Mouse (Mus musculus) MEL (cell line): ENCODE measurements around the gene Il17rc. TPM values are rescaled to one million over a fixed set of nuclear protein-coding genes. Genes with fewer than 3 reads are reported as not detected.

Experiments used
- DNase-seq: peaks from one replicate; pipeline ENCODE4 v3.0.0; 2011; ENCODE audit warnings: low read depth, low spot score
- H3K27ac ChIP-seq: 2 replicates; pipeline ENCODE4 v1.5.1; 2012; ENCODE audit warnings: low read depth, mild to moderate bottlenecking, control low read depth, low read length, moderate library complexity; ENCODE audit not compliant: control insufficient read depth
- H3K27me3 ChIP-seq, 2 experiments: fragments of 150-350 bp in 1 of 2; sonication (generic) in 1 of 2; 2 replicates each; pipeline ENCODE4 v1.6.1; 2012; ENCODE audit warnings: low read length in 2 of 2, mild to moderate bottlenecking in 2 of 2, improper control_type of control experiment in 1 of 2, moderate library complexity in 1 of 2; ENCODE audit not compliant: insufficient read depth in 2 of 2, control insufficient read depth in 1 of 2
- H3K36me3 ChIP-seq, 2 experiments: 2 replicates each; pipeline ENCODE4 v1.6.1; 2012 to 2014; ENCODE audit warnings: low read length in 2 of 2, improper control_type of control experiment in 1 of 2, inconsistent platforms in 1 of 2, mild to moderate bottlenecking in 1 of 2; ENCODE audit not compliant: insufficient read depth in 2 of 2, control insufficient read depth in 1 of 2
- H3K4me1 ChIP-seq, 2 experiments: fragments of 150-350 bp in 1 of 2; sonication (generic) in 1 of 2; 2 replicates each; pipeline ENCODE4 v1.6.1; 2012; ENCODE audit warnings: low read length in 2 of 2, improper control_type of control experiment in 1 of 2, mild to moderate bottlenecking in 1 of 2; ENCODE audit not compliant: insufficient read depth in 2 of 2, control insufficient read depth in 1 of 2
- H3K4me3 ChIP-seq, 2 experiments: fragments of 150-350 bp in 1 of 2; sonication (generic) in 1 of 2; 2 replicates each; pipeline ENCODE4 v1.5.1; 2012; ENCODE audit warnings: low read depth in 2 of 2, low read length in 2 of 2, mild to moderate bottlenecking in 2 of 2, moderate library complexity in 2 of 2, control low read depth in 1 of 2, improper control_type of control experiment in 1 of 2; ENCODE audit not compliant: control insufficient read depth in 1 of 2, insufficient read depth in 1 of 2
- H3K79me2 ChIP-seq: 2 replicates; pipeline ENCODE4 v1.6.1; 2012; ENCODE audit warnings: mild to moderate bottlenecking, low read length, moderate library complexity; ENCODE audit not compliant: control insufficient read depth, poor library complexity, insufficient read depth
- H3K9ac ChIP-seq: 2 replicates; pipeline ENCODE4 v1.6.1; 2012; ENCODE audit warnings: low read depth, mild to moderate bottlenecking, control low read depth, low read length, moderate library complexity; ENCODE audit not compliant: control insufficient read depth, poor library complexity, severe bottlenecking
- H3K9me3 ChIP-seq: fragments of 150-350 bp; sonication (generic); replicated peaks from 2 replicates; pipeline ENCODE4 v1.6.1; 2012; ENCODE audit warnings: mild to moderate bottlenecking, low read length, improper control_type of control experiment, moderate library complexity; ENCODE audit not compliant: insufficient read depth
- BHLHE40 ChIP-seq: IDR thresholded peaks from 2 replicates; pipeline ENCODE4 v1.6.1; 2012; ENCODE audit warnings: low read depth, mild to moderate bottlenecking, inconsistent platforms, low read length, improper control_type of control experiment, borderline replicate concordance
- CHD1 ChIP-seq: IDR thresholded peaks from 2 replicates; pipeline ENCODE4 v1.6.1; 2012; ENCODE audit warnings: low read depth, mild to moderate bottlenecking, inconsistent platforms, low read length, improper control_type of control experiment
- CHD2 ChIP-seq: IDR thresholded peaks from 2 replicates; pipeline ENCODE4 v1.6.1; 2011; ENCODE audit warnings: low read length, improper control_type of control experiment
- E2F4 ChIP-seq: IDR thresholded peaks from 2 replicates; pipeline ENCODE4 v1.6.1; 2011; ENCODE audit warnings: low read depth, low read length, improper control_type of control experiment, borderline replicate concordance
- ELF1 ChIP-seq: IDR thresholded peaks from 2 replicates; pipeline ENCODE4 v1.6.1; 2014; ENCODE audit warnings: low read depth, mild to moderate bottlenecking, inconsistent platforms, low read length, improper control_type of control experiment, moderate library complexity
- ETS1 ChIP-seq: IDR thresholded peaks from 2 replicates; pipeline ENCODE4 v1.6.1; 2012; ENCODE audit warnings: low read depth, mild to moderate bottlenecking, inconsistent platforms, low read length, improper control_type of control experiment, moderate library complexity
- HCFC1 ChIP-seq: IDR thresholded peaks from 2 replicates; pipeline ENCODE4 v1.6.1; 2012; ENCODE audit warnings: low read depth, mild to moderate bottlenecking, inconsistent platforms, low read length, improper control_type of control experiment, moderate library complexity
- JUND ChIP-seq: IDR thresholded peaks from 2 replicates; pipeline ENCODE4 v1.6.1; 2011; ENCODE audit warnings: low read depth, mild to moderate bottlenecking, improper control_type of control experiment, low read length
- KAT2A ChIP-seq: conservative IDR thresholded peaks from 2 replicates; pipeline ENCODE4 v1.6.1; 2012; ENCODE audit warnings: low read depth, low read length, improper control_type of control experiment, inconsistent platforms
- MAFK ChIP-seq: IDR thresholded peaks from 2 replicates; pipeline ENCODE4 v1.6.1; 2011; ENCODE audit warnings: low read depth, mild to moderate bottlenecking, low read length, improper control_type of control experiment, borderline replicate concordance
- MAX ChIP-seq: IDR thresholded peaks from 2 replicates; pipeline ENCODE4 v1.6.1; 2011; ENCODE audit warnings: low read length, improper control_type of control experiment
- MAZ ChIP-seq: IDR thresholded peaks from 2 replicates; pipeline ENCODE4 v1.6.1; 2012; ENCODE audit warnings: low read depth, mild to moderate bottlenecking, inconsistent platforms, low read length, improper control_type of control experiment
- MYB ChIP-seq: IDR thresholded peaks from 2 replicates; pipeline ENCODE4 v1.6.1; 2011; ENCODE audit warnings: mild to moderate bottlenecking, low read depth, low read length, improper control_type of control experiment
- NRF1 ChIP-seq: IDR thresholded peaks from 2 replicates; pipeline ENCODE4 v1.6.1; 2014; ENCODE audit warnings: low read depth, mild to moderate bottlenecking, inconsistent platforms, low read length, improper control_type of control experiment, moderate library complexity; ENCODE audit not compliant: poor library complexity, insufficient read depth, severe bottlenecking
- POLR2AphosphoS5 ChIP-seq: IDR thresholded peaks from 2 replicates; pipeline ENCODE4 v1.6.1; 2012; ENCODE audit warnings: low read depth, borderline replicate concordance, mild to moderate bottlenecking, inconsistent platforms, low read length, moderate library complexity, mixed read lengths
- RCOR1 ChIP-seq: IDR thresholded peaks from 2 replicates; pipeline ENCODE4 v1.6.1; 2012; ENCODE audit warnings: low read depth, mild to moderate bottlenecking, inconsistent platforms, low read length, improper control_type of control experiment
- SIN3A ChIP-seq: IDR thresholded peaks from 2 replicates; pipeline ENCODE4 v1.6.1; 2012; ENCODE audit warnings: low read length, improper control_type of control experiment, inconsistent platforms
- TAL1 ChIP-seq: IDR thresholded peaks from 2 replicates; pipeline ENCODE4 v1.6.1; 2012; ENCODE audit warnings: mild to moderate bottlenecking, inconsistent platforms, low read length, moderate library complexity, mixed read lengths
- TCF12 ChIP-seq: IDR thresholded peaks from 2 replicates; pipeline ENCODE4 v1.6.1; 2014; ENCODE audit warnings: low read depth, mild to moderate bottlenecking, inconsistent platforms, low read length, improper control_type of control experiment, moderate library complexity
- USF1 ChIP-seq: IDR thresholded peaks from 2 replicates; pipeline ENCODE4 v1.6.1; 2014; ENCODE audit warnings: low read depth, mild to moderate bottlenecking, inconsistent platforms, low read length, improper control_type of control experiment, moderate library complexity
- USF2 ChIP-seq, 2 experiments: IDR thresholded peaks; 2 replicates each; pipeline ENCODE4 v1.6.1; 2011 to 2012; ENCODE audit warnings: improper control_type of control experiment in 2 of 2, low read length in 2 of 2, borderline replicate concordance in 1 of 2, inconsistent platforms in 1 of 2, low read depth in 1 of 2, mild to moderate bottlenecking in 1 of 2; ENCODE audit not compliant: insufficient read depth in 1 of 2
- ZC3H11A ChIP-seq: IDR thresholded peaks from 2 replicates; pipeline ENCODE4 v1.6.1; 2012; ENCODE audit warnings: low read depth, mild to moderate bottlenecking, inconsistent platforms, low read length, improper control_type of control experiment
- ZNF384 ChIP-seq: IDR thresholded peaks from 2 replicates; pipeline ENCODE4 v1.6.1; 2012; ENCODE audit warnings: low read depth, mild to moderate bottlenecking, inconsistent platforms, low read length, improper control_type of control experiment
- polyA plus RNA-seq, 2 experiments: library from polyadenylated mRNA; stranded (reverse) in 1 of 2; unstranded in 1 of 2; fragments of >175 nt in 1 of 2; fragments of >200 nt in 1 of 2; gene quantifications; 2 replicates each; pipeline versions ENCODE4 v1.2.1 to v1.2.4; 2012; ENCODE audit warnings: low replicate concordance in 2 of 2, low read depth in 1 of 2; ENCODE audit not compliant: insufficient read length in 2 of 2, insufficient read depth in 1 of 2, missing spikeins in 1 of 2
- total RNA-seq: library from RNA; depleted of rRNA; stranded (reverse); fragments of 300-350 nt; gene quantifications from 2 replicates; pipeline ENCODE4 v1.2.3, GENCODE M21; 2012

Gene Il17rc
- total and polyA plus RNA-seq, 3 experiments, result 1.2 to 1.8 TPM; not detected in 1

DNA sequence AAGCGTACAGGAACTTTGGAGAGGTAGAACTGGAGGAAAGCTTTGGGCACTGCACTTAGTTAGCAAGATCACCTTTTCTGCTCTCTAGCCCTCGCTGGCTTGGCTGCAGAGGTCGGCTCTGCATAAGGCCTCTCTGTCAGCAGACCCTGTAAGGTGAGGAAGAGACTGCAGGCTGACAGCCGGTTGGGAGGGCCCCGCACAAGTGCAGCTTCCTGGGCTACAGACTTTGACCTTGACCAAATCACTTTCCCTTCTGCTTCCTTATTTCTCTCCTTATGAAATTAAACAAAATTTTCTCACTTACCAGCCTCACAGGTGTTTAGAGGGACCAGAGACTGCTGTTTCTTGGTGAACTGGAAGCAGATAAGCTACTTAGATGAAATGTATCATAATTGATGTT lies 16.2 kb upstream of the Il17rc start:
- no peak for DNase-seq
- H3K27ac ChIP-seq, result no peak overlapping the region
- H3K36me3 ChIP-seq, result no peaks in the 10 kb centered on the region
- no peaks in the 10 kb centered on the region for H3K9me3 ChIP-seq
- peaks cover 0 to 2% of the 10 kb centered on the region in 2 experiments; a peak in 3 of 4 replicates for H3K27me3 ChIP-seq
- H3K4me3 ChIP-seq, result no peak overlapping the region
- H3K4me1 ChIP-seq, result no peaks in the 10 kb centered on the region
- no peak for TF ChIP-seq BHLHE40
- no peak for TF ChIP-seq ZNF384
- TF ChIP-seq E2F4, result no peak
- no peak for TF ChIP-seq KAT2A
- no peak for TF ChIP-seq NRF1
- no peaks in the 10 kb centered on the region for H3K79me2 ChIP-seq
- H3K9ac ChIP-seq, result no peak overlapping the region

DNA sequence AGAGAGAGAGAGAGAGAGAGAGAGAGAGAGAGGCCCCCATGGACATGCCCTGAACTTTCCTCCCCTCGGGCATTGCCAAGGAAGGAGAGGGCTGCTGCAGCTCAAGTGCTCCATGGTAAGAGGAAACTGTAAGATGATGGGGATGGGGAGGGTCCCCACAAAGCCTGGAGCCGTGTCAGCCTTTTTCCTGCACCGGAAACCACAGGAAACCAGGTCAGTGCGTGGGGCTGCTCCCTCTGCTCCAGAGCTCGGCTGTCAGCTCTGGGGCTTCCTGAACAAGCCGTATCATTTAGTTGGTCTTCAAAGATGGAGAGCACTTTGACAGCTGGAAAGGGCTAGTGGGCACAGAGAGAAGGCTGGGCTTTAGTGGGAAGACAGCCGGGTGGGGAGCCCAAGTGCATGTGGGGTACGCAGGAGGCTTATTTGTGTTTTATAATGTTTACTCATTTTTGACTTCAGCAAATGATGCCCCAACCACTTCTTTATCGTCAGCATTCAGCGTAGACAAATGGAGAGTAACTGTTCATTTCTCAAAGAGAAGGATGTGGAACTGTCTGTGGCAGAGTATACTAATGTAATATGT lies 13.2 kb upstream of the Il17rc start, which contains the start of gene Il17re:
Gene Il17re, plus strand, starts transcription at position 533 of the 583 bp plus-strand sequence.
- H3K4me3 ChIP-seq, result no peak within 1 kb of the TSS
- no peak for TF ChIP-seq E2F4
- no peak for TF ChIP-seq MYB
- TF ChIP-seq MAZ, result no peak
- TF ChIP-seq USF2 (IDR thresholded peaks at IDR 0.05; ENCODE audit: borderline replicate concordance in 1 of 2, insufficient read depth in 1 of 2, low read depth in 1 of 2, low read length in 2 of 2), result no peak
- TF ChIP-seq POLR2AphosphoS5, result no peak
- no peak for TF ChIP-seq KAT2A
- no peak for TF ChIP-seq MAFK
- no peak for TF ChIP-seq TCF12
- TF ChIP-seq, all 39 proteins: peak for 0
- no peak for DNase-seq
- no peak within 1 kb of the TSS for H3K9ac ChIP-seq
- H3K79me2 ChIP-seq, result no peaks in the 10 kb centered on the region
- H3K27ac ChIP-seq, result no peak within 1 kb of the TSS
- H3K27me3 ChIP-seq, result peaks cover 6 to 9% of the 10 kb centered on the region in 2 experiments; a peak in 3 of 4 replicates
- H3K9me3 ChIP-seq, result no peaks in the 10 kb centered on the region
- H3K4me1 ChIP-seq, result no peaks in the 10 kb centered on the region
- no peaks in the 10 kb centered on the region for H3K36me3 ChIP-seq

DNA sequence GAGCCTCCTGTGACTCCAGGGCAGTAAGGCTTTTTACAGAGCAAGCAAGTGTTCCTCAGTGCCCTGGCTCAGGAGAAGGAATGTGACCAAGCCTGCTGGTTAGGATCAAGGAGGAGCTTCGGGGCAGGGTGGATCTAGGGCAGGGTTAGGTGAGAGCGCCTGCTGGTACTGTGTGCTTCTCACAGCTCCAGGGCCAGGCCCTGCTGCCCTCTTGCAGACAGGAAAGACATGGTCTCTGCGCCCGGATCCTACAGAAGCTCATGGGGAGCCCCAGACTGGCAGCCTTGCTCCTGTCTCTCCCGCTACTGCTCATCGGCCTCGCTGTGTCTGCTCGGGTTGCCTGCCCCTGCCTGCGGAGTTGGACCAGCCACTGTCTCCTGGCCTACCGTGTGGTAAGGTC lies 12.6 kb upstream of the Il17rc start:
- Histone ChIP-seq H3K9me3 (no peaks in the 10 kb centered on the region), H3K27ac (no peak overlapping the region), H3K36me3 (no peaks in the 10 kb centered on the region)
- TF ChIP-seq ELF1 (no peak), POLR2AphosphoS5 (no peak), JUND (no peak), MYB (no peak), MAX (no peak), CHD1 (no peak), ZC3H11A (no peak), USF1 (no peak), SIN3A (no peak), RCOR1 (no peak), CHD2 (no peak), USF2 (IDR thresholded peaks at IDR 0.05; ENCODE audit: borderline replicate concordance in 1 of 2, insufficient read depth in 1 of 2, low read depth in 1 of 2, low read length in 2 of 2) (no peak), MAZ (no peak), MAFK (no peak), BHLHE40 (no peak), ETS1 (no peak), ZNF384 (no peak), HCFC1 (no peak), TAL1 (no peak)
- TF ChIP-seq, all 39 proteins: peak for 0
- DNase-seq, result no peak
- H3K9ac ChIP-seq, result no peak overlapping the region
- peaks cover 6 to 11% of the 10 kb centered on the region in 2 experiments; a peak in 3 of 4 replicates for H3K27me3 ChIP-seq
- no peaks in the 10 kb centered on the region for H3K79me2 ChIP-seq
- no peaks in the 10 kb centered on the region for H3K4me1 ChIP-seq
- H3K4me3 ChIP-seq, result no peak overlapping the region
